Mouse (Mus musculus): ENCODE data around the gene Alx3.
"Not testable (repeated sequence)": the region's sequence is repeated elsewhere in the genome, so short reads cannot be mapped to it uniquely, and the experiment has no call there.

The Alx3 gene

DNA sequence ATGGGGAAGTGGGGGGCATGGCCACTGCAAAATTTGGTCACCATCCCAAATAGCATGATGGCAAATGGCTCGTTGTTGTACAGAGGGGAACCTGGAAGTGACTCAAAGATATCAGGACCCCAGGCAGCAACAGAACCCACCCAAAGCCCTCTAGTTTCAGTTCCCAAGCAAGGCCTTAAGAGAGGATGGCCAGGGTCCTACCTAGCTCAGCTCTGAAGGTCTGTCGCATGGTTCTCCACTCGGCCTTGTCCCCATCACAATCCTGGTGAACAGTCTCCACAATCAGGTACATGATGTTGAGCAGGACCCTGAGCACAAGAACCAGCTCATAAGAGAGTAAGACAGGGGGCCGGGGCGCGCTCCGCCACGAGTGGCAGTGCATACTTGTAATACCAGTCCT lies 29.6 kb downstream of the Alx3 start:
- DNase-seq (ENCODE audit: inconsistent ontology term): no peak

DNA sequence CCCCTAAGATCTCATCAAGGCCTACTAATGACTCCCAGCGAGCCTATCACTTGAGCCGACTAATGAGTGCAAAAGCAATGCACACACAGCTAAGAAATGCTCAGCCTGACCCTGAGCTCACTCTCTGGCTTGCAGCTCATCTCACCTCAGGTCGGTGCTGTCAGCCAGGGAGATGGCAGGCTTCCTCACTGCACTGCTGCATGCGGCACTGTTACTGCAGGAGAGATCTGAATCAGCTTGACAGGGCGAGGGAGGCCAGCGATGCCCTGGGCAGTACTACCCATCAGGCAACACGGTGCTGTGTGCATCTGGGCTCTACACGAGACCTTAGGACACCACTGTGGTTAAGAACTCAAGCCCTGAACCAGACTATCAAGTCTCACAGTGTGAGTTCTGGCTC lies 30.7 kb downstream of the Alx3 start:
- DNase-seq (ENCODE audit: inconsistent ontology term): no peak

DNA sequence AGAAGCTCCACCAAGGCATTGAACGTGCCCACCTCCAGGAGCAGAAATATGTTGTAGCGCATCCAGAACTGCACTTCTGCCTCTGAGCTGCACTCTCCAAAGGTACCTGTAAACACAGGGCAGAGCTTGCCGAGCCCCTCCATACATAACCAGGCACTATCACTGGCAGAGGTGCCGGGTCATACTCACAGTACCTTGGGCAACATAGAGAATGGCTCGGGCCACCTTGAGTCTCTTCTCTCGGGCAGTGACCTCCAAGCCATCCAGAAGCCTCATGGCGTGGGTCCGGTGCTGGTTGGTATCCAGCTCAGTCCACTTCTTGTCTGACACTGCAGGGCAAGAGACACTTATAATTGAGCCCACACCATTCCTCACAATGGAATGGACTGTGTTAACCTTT lies 31.9 kb downstream of the Alx3 start:
- DNase-seq (ENCODE audit: inconsistent ontology term): no peak

DNA sequence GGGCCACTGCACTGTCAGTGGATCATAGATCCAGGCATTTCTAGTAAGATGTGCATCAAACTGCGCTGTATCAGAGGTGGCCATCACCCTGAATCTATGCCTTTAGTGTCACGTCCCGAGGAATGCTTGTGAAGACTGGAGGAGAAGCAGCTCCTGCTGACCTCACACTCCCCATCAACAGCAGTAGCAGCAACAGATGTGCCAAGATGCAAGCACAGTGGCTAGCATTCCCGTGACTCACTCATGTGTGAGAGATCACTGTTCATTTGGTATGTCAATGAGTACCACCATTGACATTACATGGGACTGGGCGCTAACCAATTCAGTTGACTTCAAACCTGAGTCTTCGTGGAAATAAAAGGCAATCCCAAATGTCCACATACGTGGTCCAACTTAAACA lies 32.8 kb downstream of the Alx3 start:
- DNase-seq (ENCODE audit: inconsistent ontology term): peak; percentile 18

GRCm38 (mm10) chr3:107628551-107628950 lies 33.7 kb downstream of the Alx3 start:
- DNase-seq (ENCODE audit: inconsistent ontology term): no peak

GRCm38 (mm10) chr3:107629411-107629810 lies 34.6 kb downstream of the Alx3 start:
- DNase-seq (ENCODE audit: inconsistent ontology term): no peak

DNA sequence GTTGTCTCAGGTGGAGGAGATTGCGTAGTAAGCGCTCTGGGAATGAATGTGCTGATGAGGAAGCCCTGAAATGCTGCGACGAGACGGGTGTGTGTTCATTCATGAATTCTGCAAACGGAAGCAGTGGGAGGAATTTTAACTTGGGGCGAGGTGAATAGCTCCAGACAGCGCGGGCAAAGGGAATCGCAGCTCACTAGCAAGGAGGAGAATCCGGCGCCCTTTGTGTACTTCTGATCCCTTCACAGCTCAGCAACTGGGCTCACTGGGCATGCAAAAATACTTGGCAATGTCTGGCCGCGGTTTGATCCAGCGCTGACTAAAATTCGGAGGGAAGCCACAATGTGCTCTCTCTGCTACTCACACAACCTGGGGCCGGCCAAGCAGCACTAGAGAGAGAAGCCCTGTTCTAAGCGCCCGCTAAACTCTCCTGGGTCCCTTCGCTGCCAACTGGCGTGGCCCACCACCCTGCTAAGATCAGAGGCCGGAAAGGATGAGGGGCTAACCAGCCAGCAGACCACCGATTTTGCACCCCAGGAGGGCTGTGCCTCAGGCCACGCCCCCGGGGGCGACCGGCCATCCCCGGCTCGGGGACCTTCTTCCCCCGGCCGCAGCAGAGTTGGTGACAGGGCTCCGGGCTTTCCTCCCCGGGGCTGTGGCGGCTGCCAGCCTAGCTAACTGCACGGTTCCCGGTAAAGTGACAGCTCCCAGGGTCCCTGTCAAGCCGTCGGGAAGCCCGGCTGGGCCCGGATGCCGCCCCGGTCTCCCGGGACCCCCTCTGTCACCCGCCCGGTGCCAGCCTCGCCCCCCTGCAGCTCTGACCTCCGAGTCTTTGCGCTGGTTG lies 36.1 kb downstream of the Alx3 start, which contains the start of gene Gm10961:
Gene Gm10961 (plus strand): TSS at position 641 of the 841 bp plus-strand sequence.
- DNase-seq (ENCODE audit: inconsistent ontology term): peak; percentile 86

GRCm38 (mm10) chr3:107631523-107631958 lies 36.7 kb downstream of the Alx3 start, which contains the start of gene Strip1:
Gene Strip1, minus strand, starts transcription at chr3:107631694.
- peak; percentile 93 for DNase-seq (ENCODE audit: inconsistent ontology term)

- no peak for DNase-seq (ENCODE audit: inconsistent ontology term)
Measured at GRCm38 (mm10) chr3:107632786-107633185, 38.0 kb downstream of the Alx3 start.

- no peak for DNase-seq (ENCODE audit: inconsistent ontology term)
Measured at GRCm38 (mm10) chr3:107633906-107634305, 39.1 kb downstream of the Alx3 start.

DNA sequence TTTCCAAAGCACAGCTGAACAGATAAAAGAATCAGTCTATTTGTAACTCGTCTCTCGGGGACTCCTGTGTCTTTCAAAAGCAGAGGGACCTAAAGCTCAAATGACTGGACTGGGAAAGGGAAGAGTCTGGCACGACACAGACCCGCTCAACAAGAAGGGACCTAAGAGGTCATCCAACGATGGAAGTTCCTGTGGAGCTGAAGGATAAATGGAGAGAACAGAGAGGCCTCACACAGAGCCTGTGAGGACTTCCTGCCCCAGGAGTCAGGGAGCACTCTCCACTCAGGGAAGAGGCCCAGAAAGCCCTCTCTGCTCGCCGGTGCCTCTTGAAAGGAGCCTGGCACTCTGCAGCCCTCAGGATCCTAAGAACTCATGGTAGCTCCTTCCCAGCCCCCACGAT lies 41.0 kb downstream of the Alx3 start:
- no peak for DNase-seq (ENCODE audit: inconsistent ontology term)

GRCm38 (mm10) chr3:107636236-107636635 lies 41.4 kb downstream of the Alx3 start:
- no peak for DNase-seq (ENCODE audit: inconsistent ontology term)

- DNase-seq (ENCODE audit: inconsistent ontology term): no peak
Measured at GRCm38 (mm10) chr3:107637606-107638172, 42.9 kb downstream of the Alx3 start.

- DNase-seq (ENCODE audit: inconsistent ontology term): no peak
Measured at GRCm38 (mm10) chr3:107646947-107647346, 52.1 kb downstream of the Alx3 start.

DNA sequence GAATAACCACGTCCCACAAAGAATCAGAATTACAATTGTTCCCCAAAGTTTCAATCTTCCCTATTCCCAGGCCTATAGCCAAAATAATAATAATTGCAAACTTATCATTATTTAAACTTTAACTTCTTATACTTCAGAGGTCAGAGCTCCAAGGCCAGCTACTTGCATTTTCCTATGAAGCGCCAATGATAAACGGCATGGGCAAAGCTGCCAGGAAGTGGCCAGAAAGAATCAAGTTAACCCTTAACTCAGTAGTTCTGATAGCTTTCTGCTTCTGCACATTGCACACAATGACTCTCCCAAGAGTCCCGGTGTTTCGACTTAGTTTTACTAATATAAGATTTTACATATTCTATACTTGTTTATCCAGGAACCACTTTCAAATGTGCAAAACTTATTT lies 55.4 kb downstream of the Alx3 start:
- not testable (repeated sequence) for DNase-seq (ENCODE audit: inconsistent ontology term)

- DNase-seq (ENCODE audit: inconsistent ontology term): no peak
Measured at GRCm38 (mm10) chr3:107652968-107653367, 58.1 kb downstream of the Alx3 start.

DNA sequence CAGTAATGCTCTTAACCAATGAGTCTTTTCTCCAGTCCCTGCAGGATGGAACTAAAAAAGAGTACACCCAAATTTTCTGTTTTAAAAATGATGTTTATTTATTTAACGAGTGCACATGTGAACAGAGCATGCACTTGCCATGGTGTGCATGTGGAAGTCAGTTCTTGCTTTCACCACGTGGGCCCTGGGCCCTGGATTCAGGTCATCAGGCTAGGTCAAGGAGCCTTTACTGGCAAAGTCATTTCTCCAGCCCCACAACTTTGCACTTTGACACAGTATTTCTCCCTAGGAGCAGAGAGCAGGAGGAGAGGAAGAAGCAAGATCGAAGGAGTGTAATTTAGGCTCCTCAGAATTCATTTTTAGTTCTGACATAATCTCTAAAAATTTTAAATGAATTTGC lies 60.0 kb downstream of the Alx3 start:
- DNase-seq (ENCODE audit: inconsistent ontology term): no peak
